Mouse (Mus musculus): ENCODE results near the gene Mid2.

- TF ChIP-seq CTCF (IDR thresholded peaks at IDR 0.05; ENCODE audit: control insufficient read depth, insufficient read depth, insufficient replicate concordance, low read depth, low read length) (no peak), POLR2A (IDR thresholded peaks at IDR 0.05; ENCODE audit: control insufficient read depth, low read depth, low read length) (no peak)
These were observed at the start of gene Mid2 for GRCm38 (mm10) chrX:140664479-140665241.
